Mouse (Mus musculus): ENCODE measurements around the gene Rab37. TPM values are rescaled to one million over a fixed set of nuclear protein-coding genes. Genes with fewer than 3 reads are reported as not detected.

Gene Rab37
- polyA plus RNA-seq, 1 experiment from 2014 or later = 0.90 TPM

DNA sequence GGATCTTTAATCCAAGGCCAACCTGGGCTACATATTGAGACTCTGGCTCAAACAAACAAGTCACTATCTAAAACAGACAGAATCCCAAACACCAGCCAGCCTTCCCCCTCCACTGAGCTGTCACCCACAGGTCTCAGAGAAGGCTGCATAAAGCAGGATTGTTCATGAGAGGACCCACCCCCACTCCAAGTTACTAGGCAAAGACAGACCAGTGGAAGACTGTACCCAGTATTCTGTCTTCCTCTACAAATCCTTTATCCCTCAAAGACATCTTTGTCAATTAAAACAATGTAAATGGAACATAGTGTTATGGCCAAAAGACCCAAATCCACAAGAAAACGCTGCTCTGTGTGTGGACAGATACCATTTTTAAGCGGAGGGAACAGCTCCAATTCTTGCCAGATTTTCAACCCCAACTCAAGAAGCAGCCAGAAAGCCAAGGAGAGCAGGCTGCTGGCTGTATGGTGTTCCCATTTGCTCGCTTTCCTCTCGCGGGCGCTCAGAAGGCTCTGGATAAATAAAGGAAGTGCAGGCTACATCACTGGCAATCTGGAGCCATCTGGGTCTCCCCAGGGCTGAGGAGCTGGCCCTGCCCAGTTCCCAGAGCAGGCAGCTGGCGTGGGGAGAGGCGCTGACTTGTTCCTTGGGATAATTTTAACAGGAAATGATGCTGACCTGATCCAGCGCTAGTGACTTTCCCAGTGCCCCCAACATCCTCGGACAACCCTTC lies 7.1 kb downstream of the Rab37 start:
- peak overlapping the region; percentile 16; the same call in 1 of the 2 replicates for H3K27ac ChIP-seq

DNA sequence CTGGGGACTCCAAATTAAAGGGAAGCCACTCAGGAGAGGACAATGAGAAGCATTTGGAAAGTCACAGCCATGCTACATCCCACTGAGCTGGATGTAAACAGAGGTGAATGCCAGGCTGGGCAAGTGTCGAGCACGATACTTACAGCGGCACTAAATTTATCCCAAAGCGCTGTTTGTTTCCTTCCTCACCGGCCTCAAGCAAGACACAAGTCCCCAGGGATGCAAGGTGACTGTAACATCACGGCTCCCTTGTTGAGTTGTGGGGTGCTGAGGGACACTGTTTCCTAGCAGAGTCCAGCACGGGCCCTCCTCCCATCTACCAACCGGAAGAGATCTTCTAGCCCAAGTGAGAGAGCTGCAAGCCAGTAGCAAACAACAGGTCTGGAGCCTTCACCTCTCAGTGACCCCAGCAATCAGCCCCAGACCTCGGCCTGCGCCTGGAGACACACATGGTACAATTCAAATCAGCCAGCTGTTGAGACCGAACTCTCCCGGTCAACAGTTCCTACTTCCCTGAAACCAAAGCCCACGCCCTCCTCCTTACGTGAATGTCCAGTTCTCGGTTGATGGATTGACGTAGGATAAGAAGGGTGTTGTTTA lies 8.1 kb downstream of the Rab37 start:
- no peaks in the 10 kb centered on the region for H3K27me3 ChIP-seq (ENCODE audit: poor library complexity, severe bottlenecking)
- no peaks in the 10 kb centered on the region for H3K9me3 ChIP-seq
- H3K4me1 ChIP-seq = peaks cover 33% of the 10 kb centered on the region
- no peak overlapping the region for H3K4me3 ChIP-seq
- DNase-seq (ENCODE audit: extremely low spot score, low spot score) = peak; percentile 42
- peak overlapping the region; percentile 53; the same call in 1 of the 2 replicates for H3K27ac ChIP-seq
- WGBS = 69% methylated on average over 16 of the region's 16 CpGs
- no peaks in the 10 kb centered on the region for H3K36me3 ChIP-seq (replicated peaks)

More for the DNA sequence above, 7.1 kb downstream of the Rab37 start:
- Histone ChIP-seq H3K4me3 (no peak overlapping the region), H3K36me3 (replicated peaks) (no peaks in the 10 kb centered on the region), H3K27me3 (ENCODE audit: poor library complexity, severe bottlenecking) (no peaks in the 10 kb centered on the region), H3K9me3 (0 out of 2 replicates have a peak, but pooled peaks cover 2% of the 10 kb centered on the region), H3K4me1 (peaks cover 31% of the 10 kb centered on the region)
- 67% methylated on average over 10 of the region's 10 CpGs for WGBS
- DNase-seq (ENCODE audit: extremely low spot score, low spot score) = no peak

DNA sequence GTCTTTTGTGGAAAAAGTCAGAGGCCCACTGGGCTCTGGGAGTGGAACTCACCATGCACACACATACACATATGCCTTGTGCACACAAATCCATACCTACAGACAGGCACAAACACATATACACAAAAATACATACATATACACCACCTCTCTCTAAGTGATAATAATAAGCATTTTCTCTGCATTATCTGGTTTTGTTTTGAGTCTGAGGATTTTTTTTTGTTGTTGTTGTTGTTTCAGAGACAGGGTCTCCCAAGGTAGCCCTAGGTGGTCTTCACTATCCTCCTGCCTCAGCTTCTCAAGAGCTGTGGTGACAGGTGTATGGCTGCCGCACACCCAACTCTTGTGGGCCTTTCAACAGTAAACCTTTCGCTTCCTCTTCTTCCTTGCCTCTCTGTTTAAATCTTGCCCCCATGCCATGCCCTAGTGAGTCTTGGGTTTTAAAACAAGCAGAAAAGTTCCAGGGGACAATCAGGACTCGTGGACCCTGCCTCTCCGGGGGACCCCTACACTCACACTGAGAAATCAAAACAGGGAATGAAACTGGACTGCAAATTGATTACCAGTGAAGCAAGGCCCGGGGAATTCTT lies 8.9 kb downstream of the Rab37 start:
- Histone ChIP-seq H3K36me3 (replicated peaks) (no peaks in the 10 kb centered on the region), H3K27ac (no peak overlapping the region), H3K4me3 (no peak overlapping the region), H3K27me3 (ENCODE audit: poor library complexity, severe bottlenecking) (no peaks in the 10 kb centered on the region), H3K4me1 (peaks cover 38% of the 10 kb centered on the region), H3K9me3 (no peaks in the 10 kb centered on the region)
- 86% methylated on average over 5 of the region's 5 CpGs for WGBS
- DNase-seq (ENCODE audit: extremely low spot score, low spot score) = no peak

DNA sequence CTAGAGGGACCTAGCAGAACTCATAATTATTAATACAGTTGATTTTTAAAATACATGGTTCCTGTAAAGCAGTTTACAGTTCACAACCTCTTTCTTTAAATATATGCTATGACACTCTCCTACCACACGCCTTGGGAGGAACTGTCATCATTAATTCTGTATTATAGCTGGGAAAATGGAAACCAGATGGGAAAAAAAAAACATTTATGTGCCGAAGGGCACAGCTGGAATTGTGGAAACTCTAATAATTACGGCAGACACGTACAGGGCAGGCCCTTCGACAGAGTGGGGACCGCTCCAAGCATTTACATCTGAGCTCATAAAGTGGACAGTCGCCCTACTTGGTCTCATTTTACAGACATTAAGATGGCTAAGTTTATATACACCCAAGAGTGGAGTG lies 9.5 kb downstream of the Rab37 start:
- Histone ChIP-seq H3K4me3 (no peak overlapping the region), H3K9me3 (no peaks in the 10 kb centered on the region), H3K27me3 (ENCODE audit: poor library complexity, severe bottlenecking) (no peaks in the 10 kb centered on the region), H3K4me1 (peaks cover 40% of the 10 kb centered on the region), H3K27ac (no peak overlapping the region), H3K36me3 (replicated peaks) (no peaks in the 10 kb centered on the region)
- 65% methylated on average over 7 of the region's 7 CpGs for WGBS
- DNase-seq (ENCODE audit: extremely low spot score, low spot score) = no peak

DNA sequence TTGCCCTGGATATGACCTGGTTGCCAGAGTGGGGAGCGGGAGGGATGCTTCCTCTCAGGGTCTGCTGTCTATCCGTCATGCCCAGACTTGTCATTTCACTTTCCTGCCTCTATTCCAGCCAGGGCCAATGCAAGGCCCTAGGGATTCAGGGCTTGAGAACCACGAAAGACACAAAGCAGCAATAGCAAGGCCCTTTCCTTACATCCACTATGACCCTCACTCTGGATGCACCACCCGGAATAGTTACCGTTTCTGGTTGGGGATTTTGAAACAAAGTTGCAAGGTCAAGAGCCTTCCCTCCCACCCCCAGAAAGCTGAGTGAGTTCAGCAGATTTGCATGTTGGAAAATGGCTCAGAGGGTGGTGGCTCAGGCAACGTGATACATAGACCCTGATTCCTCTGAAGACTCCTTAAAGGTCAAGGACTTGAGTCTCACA lies 10.4 kb downstream of the Rab37 start:
- H3K36me3 ChIP-seq (replicated peaks) = no peaks in the 10 kb centered on the region
- H3K27ac ChIP-seq = no peak overlapping the region
- 72% methylated on average over 6 of the region's 6 CpGs for WGBS
- no peak for DNase-seq (ENCODE audit: extremely low spot score, low spot score)
- H3K4me1 ChIP-seq = peaks cover 40% of the 10 kb centered on the region
- H3K9me3 ChIP-seq = no peaks in the 10 kb centered on the region
- H3K27me3 ChIP-seq (ENCODE audit: poor library complexity, severe bottlenecking) = no peaks in the 10 kb centered on the region
- no peak overlapping the region for H3K4me3 ChIP-seq

DNA sequence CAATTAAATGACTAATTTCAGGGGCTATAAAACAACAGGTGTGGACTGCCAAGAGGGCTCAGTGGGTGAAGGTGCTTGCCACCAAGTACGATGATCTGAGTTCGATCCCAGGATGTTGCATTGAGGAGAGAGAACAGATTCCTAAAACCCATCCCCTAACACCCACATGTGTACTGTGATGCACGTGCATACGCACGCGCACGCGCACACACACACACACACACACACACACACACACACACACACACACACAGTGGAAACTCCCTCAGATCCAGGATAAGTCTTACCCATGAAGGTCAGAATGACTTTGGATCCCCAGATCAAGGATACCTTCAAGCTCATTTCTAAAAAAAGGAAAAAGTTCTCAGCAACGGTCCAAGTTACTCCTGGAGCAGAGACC lies 10.9 kb downstream of the Rab37 start:
- H3K9me3 ChIP-seq = no peaks in the 10 kb centered on the region
- DNase-seq (ENCODE audit: extremely low spot score, low spot score) = no peak
- H3K36me3 ChIP-seq (replicated peaks) = no peaks in the 10 kb centered on the region
- no peak overlapping the region for H3K27ac ChIP-seq
- no peaks in the 10 kb centered on the region for H3K27me3 ChIP-seq (ENCODE audit: poor library complexity, severe bottlenecking)
- H3K4me1 ChIP-seq = peaks cover 41% of the 10 kb centered on the region
- no peak overlapping the region for H3K4me3 ChIP-seq
- 92% methylated on average over 9 of the region's 9 CpGs for WGBS

DNA sequence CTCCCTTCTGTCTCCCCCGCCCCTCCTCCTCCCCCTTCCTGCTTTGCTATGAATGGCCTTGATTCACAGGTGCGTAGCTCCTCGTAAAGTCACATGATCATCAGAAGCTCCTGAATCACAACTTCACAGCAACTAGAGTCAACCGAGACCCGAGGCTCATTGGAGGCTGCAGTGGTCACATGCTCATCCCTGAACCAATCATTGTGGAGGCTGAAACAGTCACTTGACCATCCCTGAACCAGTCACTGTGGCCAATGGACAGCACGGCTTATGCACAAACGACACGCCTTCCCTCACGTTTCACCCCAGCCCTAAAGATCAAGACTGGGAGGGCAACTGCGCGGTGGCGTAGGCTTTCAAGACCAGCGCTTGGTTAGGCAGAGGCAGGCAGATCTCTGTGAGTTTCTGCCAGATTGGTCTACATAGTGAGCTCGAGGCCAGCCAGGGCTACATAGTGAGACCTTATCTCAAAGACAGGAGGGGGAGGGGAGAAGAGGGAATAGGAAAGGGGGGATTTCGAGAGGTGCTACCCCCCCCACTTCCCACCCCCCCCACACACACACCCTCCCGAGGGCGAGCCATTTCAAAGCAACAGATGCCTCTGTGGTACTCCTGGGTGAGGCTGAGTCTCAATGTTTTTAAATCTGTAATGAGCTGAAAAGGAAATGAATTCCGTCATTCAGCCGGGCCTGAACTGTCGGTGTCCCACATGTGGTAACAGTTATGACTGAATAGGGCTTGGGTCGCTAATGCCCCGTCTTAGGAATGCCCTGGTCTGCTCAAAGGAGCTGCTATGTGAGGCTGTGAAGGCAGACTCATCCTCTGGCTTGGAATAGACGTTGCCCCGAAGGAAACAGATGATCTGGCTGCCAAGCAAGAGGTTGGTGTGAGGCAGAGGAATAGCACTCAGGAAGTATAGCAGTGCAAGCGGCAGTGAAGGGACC lies 12.5 kb downstream of the Rab37 start:
- Histone ChIP-seq H3K36me3 (replicated peaks) (no peaks in the 10 kb centered on the region), H3K4me1 (peaks cover 49% of the 10 kb centered on the region), H3K9me3 (no peaks in the 10 kb centered on the region), H3K27ac (peak overlapping the region; percentile 36; the same call in 1 of the 2 replicates), H3K4me3 (no peak overlapping the region), H3K27me3 (ENCODE audit: poor library complexity, severe bottlenecking) (no peaks in the 10 kb centered on the region)
- 76% methylated on average over 25 of the region's 25 CpGs for WGBS
- no peak for DNase-seq (ENCODE audit: extremely low spot score, low spot score)

DNA sequence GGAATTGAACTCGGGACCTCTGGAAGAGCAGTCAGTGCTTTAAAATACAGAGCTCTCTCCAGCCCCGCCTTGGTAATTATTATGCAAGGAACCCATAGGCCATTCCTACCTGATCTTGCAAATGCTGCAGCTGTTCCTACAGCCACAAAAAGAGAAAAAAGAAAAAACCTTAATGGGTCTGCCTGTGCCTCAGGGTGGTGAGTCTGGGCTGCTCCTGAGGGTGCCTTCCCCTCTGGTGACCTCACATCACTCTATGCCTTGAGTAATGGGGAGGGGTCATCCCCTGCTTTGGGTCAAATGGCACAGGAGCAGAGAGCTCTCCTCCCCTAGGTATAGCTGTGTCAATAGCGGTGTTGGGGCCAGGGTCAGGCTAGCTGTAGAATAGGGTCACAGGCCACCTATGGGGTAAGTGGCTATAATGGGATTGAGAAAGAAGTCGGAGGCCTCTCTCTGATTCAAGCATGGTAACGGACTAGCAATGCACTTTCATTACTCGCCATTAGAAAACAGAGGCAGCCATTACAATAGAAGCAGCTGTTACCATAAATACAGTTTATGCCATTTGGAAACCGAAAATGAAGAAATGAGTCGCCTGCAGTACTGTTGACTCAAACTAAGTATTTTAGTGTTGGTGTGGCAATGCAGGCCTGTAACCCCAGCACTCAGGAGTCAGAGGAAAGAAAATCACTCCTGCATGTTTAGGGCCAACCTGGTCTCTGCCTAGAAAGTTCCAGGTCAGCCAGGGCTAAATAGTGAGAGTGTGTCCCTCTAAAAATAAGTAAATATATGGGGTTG lies 13.7 kb downstream of the Rab37 start:
- H3K27ac ChIP-seq = no peak overlapping the region
- H3K4me1 ChIP-seq = peaks cover 37% of the 10 kb centered on the region
- WGBS = 60% methylated on average over 8 of the region's 8 CpGs
- no peak for DNase-seq (ENCODE audit: extremely low spot score, low spot score)
- H3K27me3 ChIP-seq (ENCODE audit: poor library complexity, severe bottlenecking) = no peaks in the 10 kb centered on the region
- H3K36me3 ChIP-seq (replicated peaks) = no peaks in the 10 kb centered on the region
- no peaks in the 10 kb centered on the region for H3K9me3 ChIP-seq
- no peak overlapping the region for H3K4me3 ChIP-seq

DNA sequence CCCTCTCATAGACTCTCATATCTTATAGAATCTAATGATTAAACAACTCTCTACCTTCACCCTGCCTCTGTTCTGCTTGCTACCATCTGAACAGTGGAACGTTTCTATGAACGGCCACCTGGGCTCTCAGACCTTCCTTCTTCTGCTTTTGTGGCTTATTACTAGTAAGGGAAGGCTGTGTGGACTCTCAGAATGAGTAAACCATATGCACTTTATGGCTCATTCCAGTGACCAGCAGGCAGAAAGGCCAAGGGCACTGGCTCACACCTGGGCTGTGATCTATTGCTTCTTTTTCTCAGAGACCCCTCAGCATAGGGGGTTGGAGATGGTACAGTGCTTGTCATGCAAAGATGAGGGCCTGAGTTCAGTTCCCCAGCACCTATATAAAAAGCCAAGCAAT lies 15.4 kb downstream of the Rab37 start:
- H3K36me3 ChIP-seq (replicated peaks) = no peaks in the 10 kb centered on the region
- peaks cover 26% of the 10 kb centered on the region for H3K4me1 ChIP-seq
- H3K9me3 ChIP-seq = no peaks in the 10 kb centered on the region
- no peaks in the 10 kb centered on the region for H3K27me3 ChIP-seq (ENCODE audit: poor library complexity, severe bottlenecking)
- H3K27ac ChIP-seq = no peak overlapping the region
- DNase-seq (ENCODE audit: extremely low spot score, low spot score) = no peak
- WGBS = 85% methylated on average over 2 of the region's 2 CpGs
- H3K4me3 ChIP-seq = no peak overlapping the region

DNA sequence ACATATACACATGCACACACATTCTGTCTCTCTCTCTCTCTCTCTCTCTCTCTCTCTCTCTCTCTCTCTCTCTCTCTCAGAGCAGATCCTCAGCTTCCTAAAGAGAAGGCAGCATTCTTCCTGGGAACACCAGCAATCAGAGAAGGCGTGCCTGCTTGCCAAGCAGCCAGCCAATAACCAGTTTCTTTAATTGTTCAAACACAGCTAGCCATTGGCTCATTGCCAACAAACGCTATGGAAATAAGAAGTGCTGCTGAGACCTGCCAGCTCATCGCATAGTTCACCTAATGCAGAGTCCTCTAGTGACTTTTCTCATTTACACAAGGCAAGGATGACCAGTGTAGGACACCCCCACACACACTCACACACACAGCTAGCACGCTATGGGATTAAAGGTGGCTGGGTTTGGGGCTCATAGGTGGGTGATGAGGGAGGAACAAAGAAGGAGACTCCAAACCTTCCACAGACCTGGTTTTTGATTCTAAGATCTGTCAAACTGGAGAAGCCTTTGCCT lies 16.2 kb downstream of the Rab37 start:
- H3K4me3 ChIP-seq = no peak overlapping the region
- 68% methylated on average over 4 of the region's 4 CpGs for WGBS
- no peaks in the 10 kb centered on the region for H3K36me3 ChIP-seq (replicated peaks)
- no peaks in the 10 kb centered on the region for H3K27me3 ChIP-seq (ENCODE audit: poor library complexity, severe bottlenecking)
- peaks cover 23% of the 10 kb centered on the region for H3K4me1 ChIP-seq
- DNase-seq (ENCODE audit: extremely low spot score, low spot score) = no peak
- H3K27ac ChIP-seq = no peak overlapping the region
- H3K9me3 ChIP-seq = no peaks in the 10 kb centered on the region

DNA sequence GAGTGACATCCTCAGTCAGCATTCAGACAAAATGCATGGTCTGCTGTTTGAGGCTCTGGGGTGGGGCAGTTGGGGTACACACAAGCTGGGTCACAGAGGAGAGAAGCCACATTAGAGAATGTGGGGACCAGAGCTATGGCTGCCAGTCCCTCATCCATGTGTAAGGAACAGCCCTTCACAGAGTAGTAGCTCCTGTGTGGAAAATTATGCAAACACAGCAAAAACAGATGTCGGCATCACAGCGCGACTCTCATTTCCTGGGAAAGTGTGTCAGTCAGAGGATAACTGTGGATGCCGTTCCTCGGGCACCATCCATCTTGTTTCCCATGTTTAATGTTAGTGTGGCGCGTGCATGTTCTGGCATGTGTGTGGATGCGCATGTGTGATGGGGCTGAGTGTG lies 16.9 kb downstream of the Rab37 start:
- H3K9me3 ChIP-seq = no peaks in the 10 kb centered on the region
- no peaks in the 10 kb centered on the region for H3K36me3 ChIP-seq (replicated peaks)
- WGBS = 93% methylated on average over 8 of the region's 8 CpGs
- H3K4me3 ChIP-seq = no peak overlapping the region
- H3K4me1 ChIP-seq = peaks cover 23% of the 10 kb centered on the region
- DNase-seq (ENCODE audit: extremely low spot score, low spot score) = no peak
- no peaks in the 10 kb centered on the region for H3K27me3 ChIP-seq (ENCODE audit: poor library complexity, severe bottlenecking)
- no peak overlapping the region; the same call in 1 of the 2 replicates for H3K27ac ChIP-seq

DNA sequence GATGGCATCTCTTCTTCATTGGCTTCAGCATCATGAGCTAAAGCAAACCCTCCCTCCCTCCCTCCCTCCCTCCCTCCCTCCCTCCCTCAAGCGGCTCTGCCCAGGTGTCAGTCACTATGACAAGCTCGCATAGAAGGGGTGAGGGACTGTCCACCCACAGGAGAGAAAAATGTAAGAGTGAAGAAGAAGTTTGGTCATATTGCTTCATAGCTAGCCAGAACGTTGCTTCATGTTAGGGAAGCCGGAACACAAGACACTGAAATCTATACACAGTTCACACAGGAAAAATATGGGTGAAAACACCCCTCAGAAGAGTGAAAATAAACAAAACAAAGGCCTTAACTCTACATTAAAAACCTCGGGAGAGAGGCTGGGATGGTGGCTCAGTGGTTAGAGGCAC lies 19.0 kb downstream of the Rab37 start:
- WGBS = 76% methylated on average over 5 of the region's 5 CpGs

More for the DNA sequence above, 19.0 kb downstream of the Rab37 start:
- no peak for DNase-seq (ENCODE audit: extremely low spot score, low spot score)
- H3K9me3 ChIP-seq = no peaks in the 10 kb centered on the region
- H3K4me3 ChIP-seq = no peak overlapping the region
- no peak overlapping the region for H3K27ac ChIP-seq
- no peaks in the 10 kb centered on the region for H3K27me3 ChIP-seq (ENCODE audit: poor library complexity, severe bottlenecking)
- no peaks in the 10 kb centered on the region for H3K36me3 ChIP-seq (replicated peaks)
- peaks cover 14% of the 10 kb centered on the region for H3K4me1 ChIP-seq

Measured in forebrain, embryonic 10.5 days (tissue).